Mouse (Mus musculus) heart, postnatal 14 days (tissue): ENCODE measurements at regions not wholly inside any gene's neighbourhood (a gene's known extent, or its start where the extent isn't known, plus 50 kb on each side); places are given as distances from the start of the nearest gene placed in this dataset.

Source experiments
- DNase-seq, 2 experiments: peaks; one replicate each; pipeline ENCODE4 v3.0.0; 2021 to 2022
- intact Hi-C: fragments of 180-260 bp; cut with DNase I; formaldehyde crosslinking; loops from one replicate; pipeline ENCODE4 v1.15.1; 2025

- intact Hi-C loops, result no loop called here
These were observed 194.7 kb upstream of the Bcor start for GRCm38 (mm10) chrX:12354875-12355274.

DNA sequence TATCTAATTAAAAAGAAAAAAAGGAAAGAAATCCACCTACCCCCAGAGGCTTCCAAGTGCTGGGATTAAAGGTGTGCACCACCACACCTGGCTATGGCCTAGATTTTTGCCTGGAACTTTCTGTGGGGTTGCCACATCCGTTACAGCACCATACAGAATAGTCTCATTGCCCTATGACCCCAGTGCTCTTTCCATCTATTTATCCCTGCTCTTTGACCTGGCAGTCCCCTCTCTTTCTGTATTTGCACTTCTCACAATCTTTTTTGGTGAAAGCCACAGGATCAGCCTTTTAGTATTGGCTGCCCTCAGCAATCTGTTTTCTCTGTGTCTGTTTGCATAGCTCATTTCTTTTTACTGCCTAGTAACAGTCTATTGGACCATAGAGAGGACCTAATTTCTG is 197.9 kb upstream of the Bcor start:
- intact Hi-C loops, result no loop called here
- DNase-seq, result no peak

More at GRCm38 (mm10) chrX:12354875-12355274, 194.7 kb upstream of the Bcor start:
- no peak for DNase-seq

DNA sequence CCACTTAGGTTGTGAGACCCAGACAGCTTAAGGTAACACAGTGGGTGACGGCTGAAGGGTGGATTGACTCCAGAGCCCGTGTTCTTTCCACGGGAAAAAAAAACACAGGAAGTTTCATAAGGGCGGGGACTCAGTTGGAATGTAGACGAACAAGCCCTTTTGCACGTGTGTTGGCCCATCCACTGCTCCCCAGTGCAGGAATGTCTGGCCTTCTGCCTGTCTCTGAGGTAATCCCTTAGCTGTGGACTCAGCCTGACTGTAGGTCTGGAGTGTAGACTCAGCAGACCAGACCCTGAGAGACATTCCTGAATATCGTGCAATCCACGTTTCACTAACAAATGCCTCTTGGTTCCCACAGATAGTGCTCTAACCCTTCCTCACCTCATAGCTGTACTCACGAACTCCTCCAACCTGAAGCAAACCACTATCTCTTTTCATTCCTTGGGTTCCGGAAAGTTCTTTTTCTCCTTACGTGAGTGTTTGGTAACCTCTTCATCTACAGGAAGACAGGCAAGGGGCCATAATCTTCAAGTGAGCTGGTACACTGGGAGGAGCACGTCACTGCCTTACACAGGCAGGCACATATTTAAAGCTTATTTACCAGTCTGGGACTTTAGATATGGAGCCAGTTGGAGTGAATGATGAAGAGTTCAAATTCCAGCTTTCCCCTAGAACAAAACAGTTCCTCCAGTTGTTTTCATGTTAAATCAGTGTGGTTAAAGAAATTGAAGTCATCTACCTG is 205.6 kb upstream of the Bcor start:
- intact Hi-C loops, result no loop called here
- DNase-seq, result peak; percentile 18 to 67

GRCm38 (mm10) chrX:12366801-12367200 is 206.6 kb upstream of the Bcor start:
- peak in 1 of 2 experiments; percentile 14 for DNase-seq
- intact Hi-C loops, result no loop called here

DNA sequence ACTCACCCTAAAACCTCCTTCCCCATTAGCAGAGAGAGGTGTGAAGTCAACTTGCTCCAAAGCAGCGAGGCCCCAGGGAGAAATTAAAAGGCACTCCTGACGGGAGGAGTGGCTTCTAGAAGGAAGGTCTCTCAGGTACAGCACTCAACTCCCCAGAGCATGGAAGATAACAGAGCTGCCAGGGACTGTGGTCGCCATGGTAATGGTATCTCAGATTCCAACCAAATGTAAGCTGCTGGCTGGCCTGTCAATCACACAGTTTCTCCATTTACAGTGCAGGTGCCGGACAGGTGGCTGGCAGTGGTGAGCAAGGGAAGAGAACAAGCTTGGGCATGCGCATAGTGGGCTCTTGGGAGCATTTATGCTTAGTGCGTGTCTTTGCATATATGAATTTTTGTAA is 213.5 kb upstream of the Bcor start:
- no peak for DNase-seq
- intact Hi-C loops, result no loop called here

DNA sequence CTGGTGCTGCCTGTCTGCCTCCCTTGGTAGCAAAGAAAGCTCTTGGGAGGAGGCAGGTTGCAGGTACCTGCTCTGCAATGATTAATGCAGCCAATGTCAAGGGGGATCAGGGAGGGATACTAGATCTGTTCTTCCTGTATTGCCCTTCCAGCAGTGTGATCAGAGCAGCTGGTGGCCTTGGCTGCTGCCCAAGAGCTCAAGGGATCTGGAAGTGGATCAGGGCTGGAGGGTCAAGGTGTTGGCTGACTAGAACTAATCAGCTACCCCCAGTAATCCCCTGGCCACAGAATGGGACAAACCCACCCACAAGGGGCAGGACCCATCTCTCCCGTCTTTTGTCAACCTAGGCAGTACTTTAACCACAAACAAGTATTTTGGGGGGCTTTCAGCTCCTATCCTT is 211.8 kb upstream of the Atp6ap2 start:
- intact Hi-C loops, result no loop called here
- DNase-seq, result peak; percentile 4 to 31

DNA sequence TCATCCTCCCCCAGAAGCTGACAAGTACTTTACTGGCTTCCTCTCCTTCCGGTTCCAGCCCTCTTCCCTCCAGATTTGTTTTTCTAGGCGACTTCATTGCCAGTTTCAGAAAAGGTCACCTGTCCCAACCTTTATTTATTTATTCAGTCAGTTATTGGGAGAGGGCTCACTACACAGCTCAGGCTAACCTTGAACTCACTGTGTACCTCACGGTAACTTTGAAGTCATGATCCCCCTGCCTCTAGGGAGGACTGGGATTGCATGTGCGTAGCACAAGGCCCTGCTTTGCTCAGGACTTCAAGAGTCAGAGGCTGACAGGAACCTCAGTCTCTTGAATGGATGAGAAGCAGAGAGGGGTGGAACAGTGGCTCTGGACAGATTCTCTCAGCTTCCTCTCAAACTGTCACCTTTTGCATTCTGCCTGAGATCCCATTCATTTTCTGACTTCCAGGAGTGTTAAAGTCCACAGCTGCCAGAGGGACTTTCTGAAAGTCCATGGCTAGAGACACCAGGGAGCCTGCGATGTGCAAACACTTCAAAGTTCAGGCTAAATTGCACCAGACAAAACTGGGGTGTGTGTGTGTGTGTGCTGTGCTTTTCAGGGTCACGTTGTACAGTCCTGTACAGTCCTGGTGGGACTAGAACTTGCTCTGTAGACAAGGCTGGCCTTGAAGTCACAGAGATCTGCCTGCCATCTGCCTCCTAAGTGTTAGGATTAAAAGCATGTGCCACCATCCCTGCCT is 211.2 kb upstream of the Atp6ap2 start:
- intact Hi-C loops, result no loop called here
- DNase-seq, result no peak

GRCm38 (mm10) chrX:12377441-12377840 is 210.2 kb upstream of the Atp6ap2 start:
- peak; percentile 13 to 26 for DNase-seq
- intact Hi-C loops, result no loop called here

DNA sequence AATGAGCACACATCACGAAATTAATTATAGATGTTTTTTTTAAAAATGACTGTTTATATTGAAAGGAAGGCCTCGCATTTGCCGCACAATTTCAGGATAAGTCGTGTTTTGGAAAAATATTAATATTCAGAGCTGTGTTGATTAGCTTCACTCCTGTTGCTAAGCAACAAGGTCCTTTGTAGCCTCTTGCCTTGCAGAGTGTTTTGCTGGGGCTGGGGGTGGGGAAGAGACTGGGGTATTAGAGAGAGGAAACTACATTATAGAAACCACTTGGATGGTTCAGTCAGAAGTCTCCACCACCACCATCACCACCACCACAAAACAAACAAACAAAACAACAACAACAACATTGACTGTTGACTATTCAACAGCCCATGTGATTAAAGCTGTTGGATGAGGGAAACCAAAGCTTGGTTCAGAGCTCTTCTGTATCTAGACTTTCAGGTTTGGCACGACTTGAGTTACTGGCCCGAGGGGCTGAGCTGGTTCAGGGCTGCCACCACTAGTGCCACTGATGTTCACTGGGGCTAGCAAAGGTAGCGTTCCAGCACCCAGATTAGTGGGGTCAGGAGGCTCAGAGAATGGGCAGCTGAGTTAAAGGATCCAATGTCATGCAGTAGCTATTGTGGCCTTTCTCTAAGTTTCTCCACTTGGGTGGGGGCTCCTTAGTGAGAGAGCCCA is 195.3 kb upstream of the Atp6ap2 start:
- no peak for DNase-seq
- intact Hi-C loops, result no loop called here

DNA sequence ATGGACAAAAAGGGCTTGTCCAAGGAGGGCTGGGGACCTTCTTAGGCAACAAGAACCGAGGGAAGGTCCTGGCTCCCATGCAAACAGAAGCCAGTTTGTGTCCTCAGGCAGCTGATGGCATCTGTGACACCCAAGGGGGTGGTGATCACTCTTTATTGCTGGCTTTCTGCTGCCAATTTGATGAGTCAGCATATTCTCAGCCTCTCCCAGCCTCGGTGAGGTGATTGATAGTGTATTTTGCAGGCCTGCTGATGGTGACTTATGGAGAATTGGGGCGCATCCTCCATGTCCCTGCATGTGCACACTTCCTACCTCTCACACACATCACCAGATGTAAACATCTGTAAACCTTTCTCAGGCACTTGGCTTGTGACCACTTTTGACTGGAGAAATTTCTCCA is 178.3 kb upstream of the Atp6ap2 start:
- intact Hi-C loops, result no loop called here
- DNase-seq, result no peak

DNA sequence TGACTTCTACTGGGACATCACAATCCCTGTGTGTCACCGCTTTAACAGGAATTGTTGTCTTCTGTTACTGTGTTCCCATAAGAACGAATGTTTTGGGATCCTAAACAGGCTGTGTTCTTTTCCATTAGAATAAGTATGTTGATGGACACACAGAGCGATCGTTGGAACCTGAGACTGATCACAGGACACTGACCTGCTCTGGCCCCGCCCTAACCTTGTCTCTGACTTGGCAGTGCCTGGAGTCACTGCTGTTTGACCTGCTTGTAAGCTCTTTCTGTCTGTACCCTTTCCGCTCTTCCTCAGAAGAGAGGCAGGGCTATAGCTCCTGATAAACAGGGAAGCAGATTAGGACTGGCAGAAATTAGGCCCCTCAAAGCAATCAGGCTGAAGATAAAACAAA is 162.0 kb upstream of the Atp6ap2 start:
- intact Hi-C loops, result no loop called here
- DNase-seq, result no peak

GRCm38 (mm10) chrX:12426664-12427063 is 160.9 kb upstream of the Atp6ap2 start:
- no peak for DNase-seq
- intact Hi-C loops, result no loop called here

GRCm38 (mm10) chrX:12432289-12432688 is 155.3 kb upstream of the Atp6ap2 start:
- intact Hi-C loops, result no loop called here
- DNase-seq, result no peak

DNA sequence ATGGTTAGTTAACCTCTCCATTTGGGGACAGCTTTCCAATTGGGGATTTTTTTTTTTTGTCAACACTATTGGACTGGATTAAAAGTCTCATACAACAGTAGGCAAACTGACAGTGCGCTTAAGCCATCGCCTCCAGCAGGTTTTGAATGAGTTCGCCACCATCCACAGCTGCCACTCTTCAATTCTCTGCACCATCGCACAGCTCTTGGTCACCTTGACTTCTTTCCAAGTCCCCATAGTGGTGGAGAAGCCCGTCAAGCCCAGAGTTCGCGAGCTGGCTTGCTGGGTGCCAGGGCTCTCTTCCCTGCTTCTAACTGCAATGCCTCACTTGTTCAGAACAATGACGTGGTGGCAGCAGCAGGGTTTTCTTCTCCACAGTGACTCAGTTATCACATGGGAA is 151.9 kb upstream of the Atp6ap2 start:
- intact Hi-C loops, result no loop called here
- DNase-seq, result no peak

DNA sequence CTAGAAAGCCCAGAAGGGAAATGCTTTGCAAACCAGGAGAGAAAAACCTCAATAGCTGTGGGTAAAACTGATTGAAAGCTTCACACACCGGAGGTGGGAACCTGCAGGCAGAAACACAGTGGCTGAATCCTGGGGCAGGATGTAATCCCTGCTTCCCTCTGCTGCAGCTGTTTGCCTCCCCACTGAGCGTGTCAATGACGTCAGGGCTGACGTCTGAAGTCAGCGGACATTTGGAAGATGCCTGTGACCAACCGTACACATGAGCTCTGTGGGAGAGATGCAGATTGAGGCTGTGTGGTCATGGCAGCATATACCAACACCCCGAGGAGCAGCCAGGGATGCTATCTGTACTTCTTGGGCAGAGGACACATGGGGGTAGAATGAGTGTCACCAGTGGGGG is 151.5 kb upstream of the Atp6ap2 start:
- DNase-seq, result no peak
- intact Hi-C loops, result no loop called here

DNA sequence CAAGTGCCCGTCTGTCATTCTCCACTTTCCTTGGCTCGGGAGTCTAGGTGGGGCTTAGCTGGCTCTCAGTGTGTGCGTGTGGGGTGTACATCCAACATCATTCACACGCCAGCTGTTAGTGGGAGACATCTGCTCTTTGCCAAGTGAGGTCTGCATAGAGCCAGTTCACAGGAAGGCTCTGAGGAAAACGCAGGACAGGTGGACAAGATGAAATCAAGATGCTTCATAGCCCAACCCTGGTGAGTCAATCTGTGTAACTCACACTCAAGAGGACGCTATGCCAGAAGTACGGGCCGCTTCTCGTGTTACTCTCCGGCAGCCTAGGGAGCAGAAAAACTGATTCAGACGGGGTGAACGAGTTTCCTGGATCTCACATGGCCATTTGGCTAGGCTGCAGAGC is 148.2 kb upstream of the Atp6ap2 start:
- DNase-seq, result no peak

DNA sequence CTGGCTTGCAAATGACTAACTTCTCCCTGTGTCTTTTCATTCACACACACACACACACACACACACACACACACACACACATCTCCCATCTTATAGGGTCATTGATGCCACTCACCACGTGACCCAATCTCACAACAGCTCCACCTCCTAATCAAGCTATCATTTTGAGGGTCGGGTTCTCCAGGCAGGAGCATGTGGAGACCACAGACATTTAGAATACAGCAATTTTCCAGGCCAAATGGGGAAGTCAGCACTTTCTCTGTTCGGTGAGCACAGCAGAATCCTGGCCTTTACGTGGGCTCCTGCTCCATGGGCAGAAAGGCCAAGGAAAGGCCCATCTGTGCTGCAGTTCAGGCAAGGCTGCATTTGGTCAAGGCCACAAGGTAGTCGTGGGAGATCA is 143.8 kb upstream of the Atp6ap2 start:
- DNase-seq, result no peak
- intact Hi-C loops, result no loop called here

More for the DNA sequence above, 148.2 kb upstream of the Atp6ap2 start:
- intact Hi-C loops, result no loop called here

DNA sequence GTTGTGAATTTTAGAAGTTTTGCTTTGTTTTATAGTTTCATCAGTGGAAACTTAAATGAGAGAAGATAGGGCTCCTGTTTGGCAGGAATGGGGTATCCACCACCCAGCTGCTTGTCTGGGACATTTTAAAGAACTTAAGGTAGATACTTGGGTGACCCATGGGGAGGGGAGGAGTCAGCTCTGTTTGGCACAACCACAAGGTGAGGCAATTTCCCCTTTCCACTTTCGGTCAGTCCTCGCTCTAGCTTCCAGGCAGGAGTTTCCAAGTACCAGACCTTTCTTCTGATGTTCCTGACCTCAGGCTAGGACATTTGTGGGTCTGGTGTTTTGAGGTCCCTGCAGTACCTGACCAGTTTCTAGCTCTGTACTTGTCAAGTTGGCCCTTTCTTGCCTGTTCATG is 142.5 kb upstream of the Atp6ap2 start:
- no peak for DNase-seq
- intact Hi-C loops, result no loop called here

DNA sequence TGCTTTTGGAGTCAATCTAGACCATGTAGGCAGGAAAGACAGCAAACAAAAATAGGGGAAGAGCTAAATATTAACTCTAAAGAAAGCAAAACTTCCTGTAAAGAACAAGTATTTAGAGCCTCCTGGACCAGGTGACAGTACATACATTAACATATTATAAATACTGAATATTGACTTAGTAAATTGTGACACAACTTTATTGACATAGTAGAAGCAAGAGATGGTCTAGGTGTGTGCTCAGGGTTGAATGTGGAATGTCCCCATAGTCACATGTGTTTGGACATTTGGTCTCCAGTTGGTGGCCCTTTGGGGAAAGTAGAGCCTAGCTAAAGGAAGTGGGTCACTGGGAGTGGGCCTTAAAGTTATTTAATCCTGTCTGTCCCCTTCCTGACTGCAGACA is 139.6 kb upstream of the Atp6ap2 start:
- DNase-seq, result no peak
- intact Hi-C loops, result no loop called here

- no peak for DNase-seq
- intact Hi-C loops, result no loop called here
These were observed 137.9 kb upstream of the Atp6ap2 start for GRCm38 (mm10) chrX:12449688-12450087.

DNA sequence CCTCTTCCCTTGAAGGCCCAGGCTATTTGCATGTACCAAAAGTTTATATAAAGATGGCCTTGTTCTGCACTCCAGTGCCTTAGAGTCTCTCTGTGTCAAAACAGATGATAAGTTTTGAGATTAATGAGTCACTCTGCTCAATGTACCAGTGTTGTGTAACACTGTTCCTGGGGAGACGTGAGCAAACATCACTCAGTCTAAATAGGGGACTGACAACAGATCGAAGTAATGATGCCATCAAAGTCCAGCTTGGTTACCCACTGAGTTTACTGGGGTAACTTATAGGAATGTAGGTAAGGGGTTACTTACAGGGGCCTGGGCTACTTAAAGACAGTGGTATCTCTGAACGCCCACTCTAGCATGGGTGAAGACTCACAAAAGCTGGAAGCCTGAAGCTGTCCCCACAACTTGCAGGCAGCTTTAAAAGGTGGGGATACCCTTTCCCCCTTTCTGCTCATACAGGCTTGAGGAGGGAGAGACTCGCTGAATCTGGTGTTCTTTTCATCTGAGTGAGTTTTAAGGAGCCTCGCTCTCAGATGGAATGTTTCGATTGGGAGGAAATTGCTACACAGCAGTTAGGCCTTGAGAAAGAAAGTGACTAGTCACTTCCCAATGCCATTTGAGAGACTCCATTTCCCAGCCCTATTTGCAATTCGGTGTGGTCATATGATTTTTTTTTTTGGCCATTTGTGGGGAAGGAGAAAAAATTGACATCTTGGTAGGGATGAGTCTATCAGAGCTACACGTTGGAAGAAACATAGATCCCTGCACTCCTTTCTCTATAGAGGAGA is 134.4 kb upstream of the Atp6ap2 start:
- DNase-seq, result no peak
- intact Hi-C loops, result no loop called here
